Mouse (Mus musculus) C2C12 (cell line): ENCODE results near the gene Acot7.

Experiments used
- CEBPB ChIP-seq: IDR thresholded peaks from one replicate; pipeline ENCODE4 v1.6.1; 2011; ENCODE audit warnings: low read depth, mild to moderate bottlenecking, control low read depth, moderate library complexity
- CTCF ChIP-seq: IDR thresholded peaks from one replicate; pipeline ENCODE4 v1.5.1; 2011; ENCODE audit not compliant: control insufficient read depth, insufficient read depth, insufficient read length
- FOSL1 ChIP-seq: IDR thresholded peaks from one replicate; pipeline ENCODE4 v1.8.0; 2011; ENCODE audit warnings: mild to moderate bottlenecking, low read length; ENCODE audit not compliant: poor library complexity, insufficient read depth, severe bottlenecking
- MAX ChIP-seq: IDR thresholded peaks from one replicate; pipeline ENCODE4 v1.6.1; 2011; ENCODE audit warnings: mild to moderate bottlenecking, control low read depth
- MYOD1 ChIP-seq: IDR thresholded peaks from one replicate; pipeline ENCODE4 v1.6.1; 2011; ENCODE audit warnings: low read depth; ENCODE audit not compliant: control insufficient read depth, insufficient read length
- MYOG ChIP-seq: IDR thresholded peaks from one replicate; pipeline ENCODE4 v1.6.1; 2011; ENCODE audit not compliant: control insufficient read depth, insufficient read length; ENCODE audit errors: extremely low read depth
- USF1 ChIP-seq: IDR thresholded peaks from one replicate; pipeline ENCODE4 v1.6.1; 2011; ENCODE audit warnings: low read depth, mild to moderate bottlenecking, control low read depth, moderate library complexity

DNA sequence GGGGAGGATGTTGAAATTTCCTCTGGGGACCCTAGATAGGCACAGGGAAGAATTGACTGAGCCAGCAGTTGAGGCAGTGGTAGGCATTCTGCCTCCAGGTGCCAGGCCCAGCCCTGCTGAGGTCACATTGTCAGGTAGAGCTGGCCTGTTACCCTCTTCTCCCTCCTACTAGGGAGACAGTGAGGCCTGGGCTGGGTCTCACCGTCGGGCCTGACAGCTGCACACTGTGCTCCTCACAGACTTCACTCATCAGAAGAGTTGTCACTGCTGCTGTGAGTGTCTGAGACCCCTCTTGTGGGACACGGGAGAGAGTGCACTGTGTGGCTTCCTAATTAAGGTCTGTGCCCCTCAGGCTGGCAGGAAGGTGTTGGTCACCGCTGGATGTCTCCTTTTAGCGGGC lies 87.9 kb downstream of the Acot7 start:
- TF ChIP-seq CTCF (no peak), USF1 (no peak), CEBPB (no peak), FOSL1 (no peak), MYOD1 (no peak), MAX (no peak), MYOG (no peak)
